Mouse (Mus musculus): ENCODE results near the gene Zdhhc12. TPM values are rescaled to one million over a fixed set of nuclear protein-coding genes. Genes with fewer than 3 reads are reported as not detected.

The Zdhhc12 gene
- 7.0 TPM for polyA plus RNA-seq (2015; fragmentation: Illumina TruSeq; extraction: RNeasy Lipid Tissue Mini Kit (QIAGEN cat#74804); ENCODE audit: insufficient read depth, low read depth, low replicate concordance)

DNA sequence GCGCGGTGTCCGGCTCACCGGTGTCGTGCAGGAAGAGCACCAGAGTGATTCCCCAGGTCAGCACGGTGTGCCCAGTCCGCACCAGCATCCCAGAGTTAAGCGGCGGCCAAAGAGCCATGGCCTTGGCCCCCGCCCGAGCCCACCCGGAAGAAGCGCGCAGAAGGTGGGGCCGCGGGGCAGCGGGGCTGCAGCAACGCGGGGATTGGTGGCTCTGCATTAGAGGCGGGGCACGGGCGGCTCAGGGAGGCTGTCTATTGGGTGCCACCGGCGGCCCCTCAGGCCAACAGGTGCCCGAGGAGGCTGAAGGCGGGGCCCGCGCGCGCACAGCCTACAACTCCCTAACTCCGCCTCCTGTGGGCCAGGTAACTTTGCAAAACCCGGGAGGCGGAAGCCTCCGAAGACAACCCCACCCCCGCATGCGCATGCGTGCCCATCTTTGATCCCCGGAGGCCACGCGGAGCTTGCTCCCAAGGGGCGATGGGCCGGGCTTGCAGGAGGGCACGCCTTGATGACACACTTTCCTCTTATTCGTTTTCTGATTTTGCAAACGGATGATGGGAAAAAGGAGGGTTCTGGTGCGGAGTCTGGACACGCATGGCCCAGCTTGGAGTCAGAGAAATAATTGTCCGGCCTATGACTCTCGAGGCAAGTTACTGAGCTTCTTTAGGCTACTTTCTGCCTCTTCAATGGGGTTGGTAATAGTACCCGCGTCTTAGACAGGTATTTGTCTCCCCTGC lies at the start of gene Zdhhc12:
Gene Zdhhc12, minus strand, starts transcription at position 178 of the 737 bp plus-strand sequence.

GRCm38 (mm10) chr2:30133613-30134377 lies 40.3 kb upstream of the Zdhhc12 start, which contains the start of gene Tbc1d13:
Gene Tbc1d13 (plus strand): TSS chr2:30133746.

DNA sequence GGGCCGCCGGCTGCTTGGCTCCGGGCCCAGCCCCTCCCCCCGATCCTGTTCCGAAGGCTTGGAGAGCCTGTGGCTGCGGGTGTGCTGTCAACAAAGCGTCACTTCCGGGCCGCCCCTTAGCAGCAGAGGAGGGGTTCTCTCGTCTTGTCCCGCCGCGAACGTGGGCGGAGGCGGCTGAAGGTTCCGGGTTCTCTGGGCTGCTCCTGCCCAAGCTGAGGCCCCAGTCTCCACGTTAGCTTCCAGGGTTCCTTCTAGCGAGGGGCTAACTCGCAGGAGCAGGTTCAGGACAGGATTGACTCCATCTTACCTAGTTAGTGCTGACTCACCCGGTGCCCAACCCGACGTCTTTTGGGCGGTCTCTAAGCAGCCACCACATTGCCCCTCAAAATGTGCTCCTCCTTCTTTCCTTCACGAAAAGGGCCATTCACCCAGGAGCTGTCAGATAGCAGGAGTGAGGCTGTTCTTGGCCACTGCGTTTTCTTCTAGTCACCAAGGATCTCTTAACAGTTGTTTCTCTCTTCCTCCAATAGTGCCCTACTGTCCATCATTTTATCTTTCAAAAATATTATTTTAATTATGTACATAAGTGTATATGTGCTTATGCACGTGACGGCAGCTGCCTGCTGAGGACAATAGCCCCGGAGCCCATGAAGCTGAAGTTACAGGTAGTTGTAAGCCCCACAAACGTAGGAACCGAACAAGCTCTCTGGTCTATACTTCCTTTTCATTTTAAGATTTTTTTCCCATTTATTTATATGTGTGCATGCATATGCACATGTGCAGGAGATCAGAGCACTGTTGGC lies 31.2 kb upstream of the Zdhhc12 start, which contains the start of gene Zer1:
Gene Zer1, minus strand, starts transcription at position 114 of the 803 bp plus-strand sequence.

GRCm38 (mm10) chr2:30077502-30078348 lies 15.7 kb downstream of the Zdhhc12 start, which contains the start of gene Pkn3:
Gene Pkn3 (plus strand): TSS chr2:30077684.

DNA sequence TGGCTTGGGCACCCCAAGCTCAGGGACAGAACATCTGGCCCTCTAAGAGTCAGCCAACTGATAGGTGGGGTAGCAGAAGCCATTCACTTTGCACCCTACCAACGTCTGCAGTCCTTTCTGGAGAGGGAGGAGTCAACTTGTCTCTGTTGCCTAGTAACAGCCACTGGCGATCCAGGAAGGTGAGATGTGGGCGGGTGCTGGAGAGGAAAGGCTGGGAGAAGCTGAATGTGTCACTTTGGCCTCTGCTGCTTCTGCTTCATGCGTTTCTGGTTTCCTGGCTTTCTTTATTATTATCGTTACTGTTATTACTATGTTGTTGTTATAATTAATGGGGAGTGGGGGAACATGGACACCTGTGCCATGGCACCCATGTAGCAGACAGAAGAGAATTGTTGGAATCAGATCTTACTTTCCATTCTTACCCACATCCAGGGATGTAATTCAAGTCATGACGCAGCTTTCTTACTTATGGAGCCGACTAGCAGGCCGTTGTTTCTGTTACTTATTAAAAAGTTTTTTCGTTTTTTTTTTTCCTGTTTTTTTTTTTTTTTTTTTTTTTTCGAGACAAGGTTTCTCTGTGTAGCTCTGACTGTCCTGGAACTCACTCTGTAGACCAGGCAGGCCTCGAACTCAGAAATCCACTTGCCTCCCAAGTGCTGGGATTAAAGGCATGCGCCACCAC lies 36.1 kb downstream of the Zdhhc12 start, which contains the start of gene Set:
Gene Set, plus strand, starts transcription at position 156 of the 682 bp plus-strand sequence.

DNA sequence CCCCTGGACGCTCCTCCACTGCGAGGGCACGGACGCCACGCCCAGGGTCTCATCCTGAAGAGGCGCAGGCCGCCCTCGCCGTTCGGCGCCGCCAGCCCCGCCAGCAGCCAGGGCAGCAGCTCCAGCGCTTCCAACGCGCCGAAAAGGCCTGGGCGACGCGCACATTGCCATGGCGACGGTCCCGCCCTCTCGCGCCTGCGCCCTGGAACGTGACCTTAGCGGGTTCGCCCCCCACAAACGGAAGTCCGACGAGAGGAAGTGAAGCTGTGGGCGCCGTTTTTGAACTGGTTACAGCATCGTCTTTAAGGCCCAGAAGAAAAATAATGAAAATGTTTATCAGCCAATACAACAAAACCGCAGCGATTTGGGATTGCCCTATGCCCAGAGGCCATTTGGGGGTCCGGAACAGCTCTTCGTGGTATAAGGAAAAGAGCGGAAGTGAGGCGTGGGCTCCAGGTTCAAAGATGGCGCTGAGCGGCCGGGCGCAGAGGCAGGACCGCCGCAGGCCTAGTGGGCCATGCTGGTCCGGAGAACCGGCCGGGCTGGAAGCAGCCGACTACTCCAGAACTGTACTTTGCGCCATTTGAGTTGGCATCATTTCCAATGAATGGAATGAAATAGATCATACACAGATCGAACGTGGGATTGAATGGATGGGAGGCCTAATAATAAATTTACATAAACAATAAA lies 44.6 kb downstream of the Zdhhc12 start, which contains the start of gene Wdr34:
Gene Wdr34, minus strand, starts transcription at position 183 of the 690 bp plus-strand sequence.

Other genes starting within 250 kb of the Zdhhc12 start
- gene Cercam, start 224.5 kb downstream of the Zdhhc12 start, polyA plus RNA-seq (2015; fragmentation: Illumina TruSeq; extraction: RNeasy Lipid Tissue Mini Kit (QIAGEN cat#74804); ENCODE audit: insufficient read depth, low read depth, low replicate concordance) = 2.3 TPM
- 15.8 TPM for gene Odf2, start 204.4 kb downstream of the Zdhhc12 start, polyA plus RNA-seq (2015; fragmentation: Illumina TruSeq; extraction: RNeasy Lipid Tissue Mini Kit (QIAGEN cat#74804); ENCODE audit: insufficient read depth, low read depth, low replicate concordance)
- gene Gle1, start 158.2 kb downstream of the Zdhhc12 start, polyA plus RNA-seq (2015; fragmentation: Illumina TruSeq; extraction: RNeasy Lipid Tissue Mini Kit (QIAGEN cat#74804); ENCODE audit: insufficient read depth, low read depth, low replicate concordance) = 8.2 TPM
- gene Sptan1, start 128.1 kb downstream of the Zdhhc12 start, polyA plus RNA-seq (2015; fragmentation: Illumina TruSeq; extraction: RNeasy Lipid Tissue Mini Kit (QIAGEN cat#74804); ENCODE audit: insufficient read depth, low read depth, low replicate concordance) = 85.5 TPM
- 7.2 TPM for gene Wdr34, start 44.8 kb downstream of the Zdhhc12 start, polyA plus RNA-seq (2015; fragmentation: Illumina TruSeq; extraction: RNeasy Lipid Tissue Mini Kit (QIAGEN cat#74804); ENCODE audit: insufficient read depth, low read depth, low replicate concordance)
- 25.1 TPM for gene Set, start 36.3 kb downstream of the Zdhhc12 start, polyA plus RNA-seq (2015; fragmentation: Illumina TruSeq; extraction: RNeasy Lipid Tissue Mini Kit (QIAGEN cat#74804); ENCODE audit: insufficient read depth, low read depth, low replicate concordance)
- 7.9 TPM for gene Pkn3, start 16.0 kb downstream of the Zdhhc12 start, polyA plus RNA-seq (2015; fragmentation: Illumina TruSeq; extraction: RNeasy Lipid Tissue Mini Kit (QIAGEN cat#74804); ENCODE audit: insufficient read depth, low read depth, low replicate concordance)
- gene Zer1, start 30.9 kb upstream of the Zdhhc12 start, polyA plus RNA-seq (2015; fragmentation: Illumina TruSeq; extraction: RNeasy Lipid Tissue Mini Kit (QIAGEN cat#74804); ENCODE audit: insufficient read depth, low read depth, low replicate concordance) = 8.3 TPM
- 8.6 TPM for gene Tbc1d13, start 40.1 kb upstream of the Zdhhc12 start, polyA plus RNA-seq (2015; fragmentation: Illumina TruSeq; extraction: RNeasy Lipid Tissue Mini Kit (QIAGEN cat#74804); ENCODE audit: insufficient read depth, low read depth, low replicate concordance)
- 8.6 TPM for gene Endog, start 77.8 kb upstream of the Zdhhc12 start, polyA plus RNA-seq (2015; fragmentation: Illumina TruSeq; extraction: RNeasy Lipid Tissue Mini Kit (QIAGEN cat#74804); ENCODE audit: insufficient read depth, low read depth, low replicate concordance)
- 6.3 TPM for gene Spout1, start 84.8 kb upstream of the Zdhhc12 start, polyA plus RNA-seq (2015; fragmentation: Illumina TruSeq; extraction: RNeasy Lipid Tissue Mini Kit (QIAGEN cat#74804); ENCODE audit: insufficient read depth, low read depth, low replicate concordance)
- 12.2 TPM for gene Kyat1, start 112.2 kb upstream of the Zdhhc12 start, polyA plus RNA-seq (2015; fragmentation: Illumina TruSeq; extraction: RNeasy Lipid Tissue Mini Kit (QIAGEN cat#74804); ENCODE audit: insufficient read depth, low read depth, low replicate concordance)
- 7.2 TPM for gene Lrrc8a, start 144.1 kb upstream of the Zdhhc12 start, polyA plus RNA-seq (2015; fragmentation: Illumina TruSeq; extraction: RNeasy Lipid Tissue Mini Kit (QIAGEN cat#74804); ENCODE audit: insufficient read depth, low read depth, low replicate concordance)
- 0.46 TPM for gene Gm28035, start 146.9 kb upstream of the Zdhhc12 start, polyA plus RNA-seq (2015; fragmentation: Illumina TruSeq; extraction: RNeasy Lipid Tissue Mini Kit (QIAGEN cat#74804); ENCODE audit: insufficient read depth, low read depth, low replicate concordance)
- 10.5 TPM for gene Phyhd1, start 172.6 kb upstream of the Zdhhc12 start, polyA plus RNA-seq (2015; fragmentation: Illumina TruSeq; extraction: RNeasy Lipid Tissue Mini Kit (QIAGEN cat#74804); ENCODE audit: insufficient read depth, low read depth, low replicate concordance)
- not detected for gene Gm28038, start 187.4 kb upstream of the Zdhhc12 start, polyA plus RNA-seq (2015; fragmentation: Illumina TruSeq; extraction: RNeasy Lipid Tissue Mini Kit (QIAGEN cat#74804); ENCODE audit: insufficient read depth, low read depth, low replicate concordance)
- 2.7 TPM for gene Dolk, start 192.7 kb upstream of the Zdhhc12 start, polyA plus RNA-seq (2015; fragmentation: Illumina TruSeq; extraction: RNeasy Lipid Tissue Mini Kit (QIAGEN cat#74804); ENCODE audit: insufficient read depth, low read depth, low replicate concordance)
- gene Nup188, start 192.7 kb upstream of the Zdhhc12 start, polyA plus RNA-seq (2015; fragmentation: Illumina TruSeq; extraction: RNeasy Lipid Tissue Mini Kit (QIAGEN cat#74804); ENCODE audit: insufficient read depth, low read depth, low replicate concordance) = 4.0 TPM